Mouse (Mus musculus) cerebellum, postnatal 25 days (tissue): ENCODE results near the gene Elfn2.
A peak's percentile ranks its signal among the peaks of the same experiment; 100 is the strongest.

ENCODE experiments used
- DNase-seq, 2 experiments: peaks; one replicate each; pipeline ENCODE4 v3.0.0; 2021; ENCODE audit warnings: mixed read lengths in 2 of 2

The Elfn2 gene

GRCm38 (mm10) chr15:78681301-78681700, 37.3 kb downstream of the Elfn2 start:
- DNase-seq = no peak

GRCm38 (mm10) chr15:78680291-78680690, 38.3 kb downstream of the Elfn2 start:
- no peak for DNase-seq

GRCm38 (mm10) chr15:78677708-78678107, 40.9 kb downstream of the Elfn2 start:
- DNase-seq = no peak

- DNase-seq = peak; percentile 63 to 71
These were observed 41.6 kb downstream of the Elfn2 start for GRCm38 (mm10) chr15:78677015-78677414.

- DNase-seq = no peak
These were observed 43.6 kb downstream of the Elfn2 start for GRCm38 (mm10) chr15:78674912-78675412.

- DNase-seq = no peak
These were observed 45.1 kb downstream of the Elfn2 start for GRCm38 (mm10) chr15:78673436-78673835.

- DNase-seq = peak; percentile 40 to 70
These were observed 48.2 kb downstream of the Elfn2 start for GRCm38 (mm10) chr15:78670341-78670740.

GRCm38 (mm10) chr15:78669221-78669871, 49.2 kb downstream of the Elfn2 start:
- no peak for DNase-seq

GRCm38 (mm10) chr15:78664268-78664667, 54.3 kb downstream of the Elfn2 start:
- no peak for DNase-seq

- no peak for DNase-seq
These were observed 67.4 kb downstream of the Elfn2 start for GRCm38 (mm10) chr15:78651169-78651568.

GRCm38 (mm10) chr15:78647746-78648145, 70.8 kb downstream of the Elfn2 start:
- DNase-seq = no peak

GRCm38 (mm10) chr15:78644606-78645005, 74.0 kb downstream of the Elfn2 start:
- DNase-seq = no peak

- no peak for DNase-seq
These were observed 74.9 kb downstream of the Elfn2 start for GRCm38 (mm10) chr15:78643633-78644032.

- DNase-seq = peak in 1 of 2 experiments; percentile 31
These were observed 83.3 kb downstream of the Elfn2 start for GRCm38 (mm10) chr15:78635231-78635630.

GRCm38 (mm10) chr15:78634095-78634737, 84.4 kb downstream of the Elfn2 start:
- DNase-seq = no peak

GRCm38 (mm10) chr15:78633413-78633812, 85.2 kb downstream of the Elfn2 start:
- DNase-seq = no peak

GRCm38 (mm10) chr15:78632387-78632786, 86.2 kb downstream of the Elfn2 start:
- DNase-seq = no peak

GRCm38 (mm10) chr15:78626285-78626684, 92.3 kb downstream of the Elfn2 start:
- peak; percentile 24 to 35 for DNase-seq

GRCm38 (mm10) chr15:78624961-78625360, 93.6 kb downstream of the Elfn2 start:
- peak in 1 of 2 experiments; percentile 25 for DNase-seq

GRCm38 (mm10) chr15:78624431-78624950, 94.1 kb downstream of the Elfn2 start:
- DNase-seq = peak; percentile 61 to 73

- DNase-seq = peak; percentile 80 to 83
These were observed 95.1 kb downstream of the Elfn2 start for GRCm38 (mm10) chr15:78623426-78623825.
